Mouse (Mus musculus) C2C12 (cell line): ENCODE results near the gene Lbx2.

Experiments used
- CTCF ChIP-seq: IDR thresholded peaks from one replicate; pipeline ENCODE4 v1.5.1; 2011; ENCODE audit not compliant: control insufficient read depth, insufficient read depth, insufficient read length
- MYOD1 ChIP-seq: IDR thresholded peaks from one replicate; pipeline ENCODE4 v1.6.1; 2011; ENCODE audit warnings: low read depth; ENCODE audit not compliant: control insufficient read depth, insufficient read length

GRCm38 (mm10) chr6:83135571-83136161 is 49.5 kb downstream of the Lbx2 start:
- TF ChIP-seq CTCF, result no peak
- no peak for TF ChIP-seq MYOD1
